Mouse (Mus musculus) forebrain, embryonic 13.5 days (tissue): ENCODE data around the gene Zfp629. TPM values are rescaled to one million over a fixed set of nuclear protein-coding genes. Genes with fewer than 3 reads are reported as not detected.

Experiments
- ATAC-seq: fragments of 200-750 bp; cut with Nextera tagmentation; 2 replicates; pipeline ENCODE4 v1.8.0; 2017
- H3K27ac ChIP-seq: fragments of 300-500 bp; sonication (generic); 2 replicates; pipeline ENCODE4 v1.5.1; 2015; ENCODE audit warnings: inconsistent platforms, mild to moderate bottlenecking, moderate library complexity
- H3K27me3 ChIP-seq: fragments of 300-500 bp; sonication (generic); 2 replicates; pipeline ENCODE4 v1.6.1; 2015; ENCODE audit warnings: mild to moderate bottlenecking, inconsistent platforms
- H3K36me3 ChIP-seq: fragments of 300-500 bp; sonication (generic); 2 replicates; pipeline ENCODE4 v1.6.1; 2015; ENCODE audit warnings: mild to moderate bottlenecking, inconsistent platforms; ENCODE audit not compliant: poor library complexity, severe bottlenecking
- H3K4me1 ChIP-seq: fragments of 300-500 bp; sonication (generic); 2 replicates; pipeline ENCODE4 v1.6.1; 2015; ENCODE audit warnings: inconsistent platforms
- H3K4me2 ChIP-seq: fragments of 300-500 bp; sonication (generic); 2 replicates; pipeline ENCODE4 v1.6.1; 2015; ENCODE audit warnings: inconsistent platforms, mild to moderate bottlenecking, moderate library complexity
- H3K4me3 ChIP-seq: fragments of 300-500 bp; sonication (generic); 2 replicates; pipeline ENCODE4 v1.5.1; 2015; ENCODE audit warnings: mild to moderate bottlenecking, inconsistent platforms
- H3K9ac ChIP-seq: fragments of 300-500 bp; sonication (generic); 2 replicates; pipeline ENCODE4 v1.6.1; 2015; ENCODE audit warnings: mild to moderate bottlenecking, inconsistent platforms
- H3K9me3 ChIP-seq: fragments of 300-500 bp; sonication (generic); replicated peaks from 2 replicates; pipeline ENCODE4 v1.6.1; 2016; ENCODE audit warnings: inconsistent platforms
- WGBS: fragments of 180-500 bp; shearing (Covaris S2); methylation state at CpG from one replicate; pipeline ENCODE4 v1.1.7; 2015; 5-methylcytosine and 5-hydroxymethylcytosine counted together
- polyA plus RNA-seq: library from polyadenylated mRNA; unstranded; fragments of >200 nt; fragmentation: Nextera tagmentation; extraction: Ambion mirVana; gene quantifications from 2 replicates; pipeline ENCODE4 v1.2.1, GENCODE M21; 2015

Gene Zfp629
- polyA plus RNA-seq, 1 experiment from 2014 or later, result 18.6 TPM

GRCm38 (mm10) chr7:127588011-127588871 is 27.4 kb downstream of the Zfp629 start, which contains the start of the genes Ccdc189 and Rnf40:
Ccdc189 (minus strand) TSS chr7:127588595.
Rnf40 (plus strand) TSS chr7:127588767.
- no peaks in the 10 kb centered on the region for H3K9me3 ChIP-seq
- under 1% methylated on average over 50 of the region's 50 CpGs for WGBS
- H3K4me1 ChIP-seq, result peaks cover 21% of the 10 kb centered on the region
- peak; percentile 98 for ATAC-seq
- peak within 1 kb of the TSS; percentile 81 for H3K27ac ChIP-seq
- H3K27me3 ChIP-seq, result no peaks in the 10 kb centered on the region
- peak within 1 kb of the TSS; percentile 91 for H3K4me3 ChIP-seq
- peaks cover 63% of the 10 kb centered on the region for H3K36me3 ChIP-seq
- peak within 1 kb of the TSS; percentile 86 for H3K9ac ChIP-seq
- H3K4me2 ChIP-seq, result peak within 1 kb of the TSS; percentile 82

GRCm38 (mm10) chr7:127587196-127587595 is 28.4 kb downstream of the Zfp629 start:
- peaks cover 21% of the 10 kb centered on the region for H3K4me1 ChIP-seq
- no peak for ATAC-seq
- no peak overlapping the region; the same call in 1 of the 2 replicates for H3K27ac ChIP-seq
- H3K4me2 ChIP-seq, result peak overlapping the region; percentile 82
- H3K4me3 ChIP-seq, result peak overlapping the region; percentile 91
- 76% methylated on average over 5 of the region's 5 CpGs for WGBS
- no peaks in the 10 kb centered on the region for H3K27me3 ChIP-seq
- peak overlapping the region; percentile 68 for H3K9ac ChIP-seq
- H3K36me3 ChIP-seq, result peaks cover 63% of the 10 kb centered on the region
- H3K9me3 ChIP-seq, result no peaks in the 10 kb centered on the region

GRCm38 (mm10) chr7:127586149-127586548 is 29.4 kb downstream of the Zfp629 start:
- peaks cover 21% of the 10 kb centered on the region for H3K4me1 ChIP-seq
- peaks cover 63% of the 10 kb centered on the region for H3K36me3 ChIP-seq
- ATAC-seq, result no peak
- no peaks in the 10 kb centered on the region for H3K27me3 ChIP-seq
- H3K4me3 ChIP-seq, result no peak overlapping the region
- H3K27ac ChIP-seq, result no peak overlapping the region
- no peak overlapping the region for H3K4me2 ChIP-seq
- H3K9me3 ChIP-seq, result no peaks in the 10 kb centered on the region
- H3K9ac ChIP-seq, result no peak overlapping the region
- 88% methylated on average over 6 of the region's 6 CpGs for WGBS

GRCm38 (mm10) chr7:127585031-127585430 is 30.6 kb downstream of the Zfp629 start:
- WGBS, result 88% methylated on average over 7 of the region's 7 CpGs
- H3K27ac ChIP-seq, result no peak overlapping the region
- H3K27me3 ChIP-seq, result no peaks in the 10 kb centered on the region
- no peak overlapping the region for H3K4me3 ChIP-seq
- no peak overlapping the region for H3K4me2 ChIP-seq
- H3K36me3 ChIP-seq, result peaks cover 61% of the 10 kb centered on the region
- peaks cover 21% of the 10 kb centered on the region for H3K4me1 ChIP-seq
- H3K9me3 ChIP-seq, result no peaks in the 10 kb centered on the region
- no peak for ATAC-seq
- no peak overlapping the region for H3K9ac ChIP-seq

- no peak overlapping the region for H3K9ac ChIP-seq
- no peak overlapping the region for H3K4me3 ChIP-seq
- no peak overlapping the region for H3K27ac ChIP-seq
- WGBS, result 91% methylated on average over 6 of the region's 6 CpGs
- H3K36me3 ChIP-seq, result peaks cover 69% of the 10 kb centered on the region
- ATAC-seq, result no peak
- no peak overlapping the region for H3K4me2 ChIP-seq
- H3K9me3 ChIP-seq, result no peaks in the 10 kb centered on the region
- peaks cover 11% of the 10 kb centered on the region for H3K4me1 ChIP-seq
- no peaks in the 10 kb centered on the region for H3K27me3 ChIP-seq
Measured at GRCm38 (mm10) chr7:127583260-127583659, 32.3 kb downstream of the Zfp629 start.

- no peak for ATAC-seq
- Histone ChIP-seq H3K4me2 (peak overlapping the region; percentile 98), H3K4me1 (peaks cover 27% of the 10 kb centered on the region), H3K27me3 (no peaks in the 10 kb centered on the region), H3K36me3 (peaks cover 28% of the 10 kb centered on the region), H3K9me3 (no peaks in the 10 kb centered on the region), H3K4me3 (peak overlapping the region; percentile 84), H3K9ac (peak overlapping the region; percentile 91), H3K27ac (no peak overlapping the region)
- 21% methylated on average over 7 of the region's 7 CpGs for WGBS
Measured at GRCm38 (mm10) chr7:127574115-127574514, 41.5 kb downstream of the Zfp629 start.

- peak overlapping the region; percentile 84 for H3K4me3 ChIP-seq
- H3K27me3 ChIP-seq, result no peaks in the 10 kb centered on the region
- peaks cover 27% of the 10 kb centered on the region for H3K4me1 ChIP-seq
- H3K9me3 ChIP-seq, result no peaks in the 10 kb centered on the region
- peak overlapping the region; percentile 91 for H3K9ac ChIP-seq
- H3K4me2 ChIP-seq, result peak overlapping the region; percentile 98
- under 1% methylated on average over 19 of the region's 28 CpGs for WGBS
- ATAC-seq, result peak; percentile 73; the same call in 1 of the 2 replicates
- H3K36me3 ChIP-seq, result peaks cover 28% of the 10 kb centered on the region
- peak overlapping the region; percentile 54; the same call in 1 of the 2 replicates for H3K27ac ChIP-seq
Measured at GRCm38 (mm10) chr7:127573503-127574008, 42.0 kb downstream of the Zfp629 start.

- peak; percentile 98 for ATAC-seq
- Histone ChIP-seq H3K4me2 (peak within 1 kb of the TSS; percentile 98), H3K27ac (peak within 1 kb of the TSS; percentile 60), H3K36me3 (peaks cover 24% of the 10 kb centered on the region), H3K9ac (peak within 1 kb of the TSS; percentile 91), H3K4me3 (peak within 1 kb of the TSS; percentile 84), H3K9me3 (no peaks in the 10 kb centered on the region), H3K4me1 (peaks cover 27% of the 10 kb centered on the region), H3K27me3 (no peaks in the 10 kb centered on the region)
- under 1% methylated on average over 17 of the region's 17 CpGs for WGBS
Measured at GRCm38 (mm10) chr7:127572895-127573471, 42.6 kb downstream of the Zfp629 start, which contains the start of gene Phkg2. Phkg2 (plus strand) TSS chr7:127573340.

GRCm38 (mm10) chr7:127564381-127565150 is 51.0 kb downstream of the Zfp629 start:
- peaks cover 71% of the 10 kb centered on the region for H3K36me3 ChIP-seq
- no peak overlapping the region for H3K4me2 ChIP-seq
- WGBS, result 78% methylated on average over 6 of the region's 6 CpGs
- H3K4me3 ChIP-seq, result no peak overlapping the region
- no peaks in the 10 kb centered on the region for H3K4me1 ChIP-seq
- H3K9me3 ChIP-seq, result no peaks in the 10 kb centered on the region
- no peak overlapping the region for H3K27ac ChIP-seq
- no peaks in the 10 kb centered on the region for H3K27me3 ChIP-seq
- no peak for ATAC-seq
- no peak overlapping the region for H3K9ac ChIP-seq

GRCm38 (mm10) chr7:127561340-127561858 is 54.2 kb downstream of the Zfp629 start, which contains the start of gene Tmem265:
Tmem265 (plus strand) TSS chr7:127561390.
- Histone ChIP-seq H3K9me3 (no peaks in the 10 kb centered on the region), H3K27ac (no peak within 1 kb of the TSS), H3K4me3 (no peak within 1 kb of the TSS), H3K36me3 (peaks cover 84% of the 10 kb centered on the region), H3K4me1 (no peaks in the 10 kb centered on the region), H3K9ac (no peak within 1 kb of the TSS), H3K4me2 (no peak within 1 kb of the TSS), H3K27me3 (no peaks in the 10 kb centered on the region)
- WGBS, result 94% methylated on average over 5 of the region's 5 CpGs
- ATAC-seq, result no peak

- Histone ChIP-seq H3K9me3 (no peaks in the 10 kb centered on the region), H3K4me2 (no peak overlapping the region), H3K27me3 (no peaks in the 10 kb centered on the region), H3K27ac (no peak overlapping the region), H3K4me1 (no peaks in the 10 kb centered on the region), H3K4me3 (no peak overlapping the region), H3K9ac (no peak overlapping the region), H3K36me3 (peaks cover 85% of the 10 kb centered on the region)
- 97% methylated on average over 11 of the region's 11 CpGs for WGBS
- ATAC-seq, result no peak
Measured at GRCm38 (mm10) chr7:127560580-127560979, 55.0 kb downstream of the Zfp629 start.
